Mouse (Mus musculus) intestine, postnatal 0 days (tissue): ENCODE data around the gene Aoc3. TPM values are rescaled to one million over a fixed set of nuclear protein-coding genes. Genes with fewer than 3 reads are reported as not detected.

Experiments used
- ATAC-seq: fragments of 200-750 bp; cut with Nextera tagmentation; 2 replicates; pipeline ENCODE4 v1.8.0; 2017; ENCODE audit warnings: mild to moderate bottlenecking, moderate TSS enrichment, moderate library complexity
- H3K27ac ChIP-seq: fragments of 300-500 bp; sonication (generic); 2 replicates; pipeline ENCODE4 v1.5.1; 2014; ENCODE audit warnings: mild to moderate bottlenecking, low read depth, low read length, moderate library complexity
- H3K27me3 ChIP-seq: fragments of 300-500 bp; sonication (generic); replicated peaks from 2 replicates; pipeline ENCODE4 v1.6.1; 2014; ENCODE audit warnings: low read length, mixed read lengths; ENCODE audit not compliant: control insufficient read depth, insufficient read depth
- H3K36me3 ChIP-seq: fragments of 300-500 bp; sonication (generic); 2 replicates; pipeline ENCODE4 v1.6.1; 2014; ENCODE audit warnings: mild to moderate bottlenecking, moderate library complexity; ENCODE audit not compliant: control insufficient read depth, insufficient read depth
- H3K4me1 ChIP-seq: fragments of 300-500 bp; sonication (generic); replicated peaks from 2 replicates; pipeline ENCODE4 v1.6.1; 2014; ENCODE audit warnings: antibody characterized with exemption, low read length, mixed read lengths; ENCODE audit not compliant: control insufficient read depth, insufficient read depth
- H3K4me2 ChIP-seq: fragments of 300-500 bp; sonication (generic); replicated peaks from 2 replicates; pipeline ENCODE4 v1.6.1; 2014; ENCODE audit warnings: low read depth, mild to moderate bottlenecking, moderate library complexity
- H3K4me3 ChIP-seq: fragments of 300-500 bp; sonication (generic); 2 replicates; pipeline ENCODE4 v1.5.1; 2014; ENCODE audit warnings: low read depth, low read length
- H3K9ac ChIP-seq: fragments of 300-500 bp; sonication (generic); 2 replicates; pipeline ENCODE4 v1.6.1; 2014; ENCODE audit warnings: mild to moderate bottlenecking, low read depth, low read length
- H3K9me3 ChIP-seq: fragments of 300-500 bp; sonication (generic); 2 replicates; pipeline ENCODE4 v1.6.1; 2016; ENCODE audit warnings: mixed run types; ENCODE audit not compliant: control insufficient read depth
- CTCF ChIP-seq: sonication (generic); IDR thresholded peaks from 2 replicates; pipeline ENCODE4 v1.5.1; 2016; ENCODE audit warnings: low read depth, mild to moderate bottlenecking, control low read depth, antibody characterized with exemption, moderate library complexity
- WGBS: fragments of 180-500 bp; shearing (Covaris S2); extraction: QIAGEN DNeasy Blood & Tissue Kit; methylation state at CpG from one replicate; pipeline ENCODE4 v1.1.7; 2014; 5-methylcytosine and 5-hydroxymethylcytosine counted together
- polyA plus RNA-seq: library from polyadenylated mRNA; unstranded; fragments of >200 nt; fragmentation: Nextera tagmentation; extraction: Ambion mirVana; gene quantifications from 2 replicates; pipeline ENCODE4 v1.2.1, GENCODE M21; 2015

Aoc3 gene
- polyA plus RNA-seq, 1 experiment from 2014 or later: 3.7 TPM

DNA sequence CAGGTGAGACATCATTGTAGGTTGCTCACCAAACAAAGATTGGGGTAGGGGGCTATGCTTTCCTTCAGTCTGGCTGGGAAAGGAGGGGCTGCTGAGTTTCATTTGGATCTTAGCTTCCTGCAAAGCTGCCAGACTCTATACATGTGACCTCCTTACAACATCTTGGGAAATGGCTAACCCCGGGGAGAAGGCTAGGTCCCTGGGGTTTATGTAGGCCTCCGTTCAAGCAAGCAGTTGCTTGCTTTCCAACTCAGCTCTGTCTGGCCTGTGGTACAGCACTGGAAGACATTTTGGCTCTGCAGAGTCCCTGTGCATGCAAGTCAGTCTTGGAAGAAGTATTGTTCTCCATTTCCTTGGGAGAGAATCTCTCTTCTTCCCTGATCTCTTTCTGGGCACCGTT is 2.1 kb downstream of the Aoc3 start:
- WGBS: 73% methylated on average over 3 of the region's 3 CpGs
- H3K4me3 ChIP-seq: peak overlapping the region; percentile 9; the same call in 1 of the 2 replicates
- no peak for ATAC-seq
- no peak for TF ChIP-seq CTCF
- no peaks in the 10 kb centered on the region for H3K27me3 ChIP-seq
- peak overlapping the region; percentile 44 for H3K4me2 ChIP-seq
- no peaks in the 10 kb centered on the region for H3K4me1 ChIP-seq
- H3K9ac ChIP-seq: no peak overlapping the region
- no peaks in the 10 kb centered on the region for H3K9me3 ChIP-seq
- H3K27ac ChIP-seq: no peak overlapping the region
- no peaks in the 10 kb centered on the region for H3K36me3 ChIP-seq

DNA sequence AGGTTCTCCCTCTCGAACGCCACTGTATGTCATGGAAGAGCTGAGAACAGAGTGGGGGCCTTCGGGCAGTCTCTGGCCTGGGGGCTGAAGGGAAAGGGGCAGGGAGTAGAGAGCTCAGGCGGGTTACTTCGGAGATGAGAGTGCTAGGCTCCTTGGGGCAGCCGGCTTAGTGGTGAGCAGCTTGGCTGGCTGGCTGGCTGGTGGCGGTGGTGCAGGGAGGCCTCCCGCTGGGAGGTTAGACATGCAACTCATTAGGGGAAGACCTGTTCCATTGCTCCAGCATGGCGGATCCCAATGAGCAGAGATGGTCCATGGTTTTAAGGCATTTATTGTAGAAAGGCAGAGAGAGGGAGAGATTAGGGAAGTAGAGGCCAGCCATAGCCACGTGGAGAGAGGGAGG is 3.6 kb downstream of the Aoc3 start:
- no peak overlapping the region for H3K27ac ChIP-seq
- no peaks in the 10 kb centered on the region for H3K27me3 ChIP-seq
- WGBS: 59% methylated on average over 10 of the region's 10 CpGs
- H3K36me3 ChIP-seq: no peaks in the 10 kb centered on the region
- no peak for TF ChIP-seq CTCF
- peak overlapping the region; percentile 17 for H3K4me3 ChIP-seq
- H3K9me3 ChIP-seq: no peaks in the 10 kb centered on the region
- H3K9ac ChIP-seq: no peak overlapping the region
- H3K4me2 ChIP-seq: peak overlapping the region; percentile 40
- ATAC-seq: no peak
- no peaks in the 10 kb centered on the region for H3K4me1 ChIP-seq

DNA sequence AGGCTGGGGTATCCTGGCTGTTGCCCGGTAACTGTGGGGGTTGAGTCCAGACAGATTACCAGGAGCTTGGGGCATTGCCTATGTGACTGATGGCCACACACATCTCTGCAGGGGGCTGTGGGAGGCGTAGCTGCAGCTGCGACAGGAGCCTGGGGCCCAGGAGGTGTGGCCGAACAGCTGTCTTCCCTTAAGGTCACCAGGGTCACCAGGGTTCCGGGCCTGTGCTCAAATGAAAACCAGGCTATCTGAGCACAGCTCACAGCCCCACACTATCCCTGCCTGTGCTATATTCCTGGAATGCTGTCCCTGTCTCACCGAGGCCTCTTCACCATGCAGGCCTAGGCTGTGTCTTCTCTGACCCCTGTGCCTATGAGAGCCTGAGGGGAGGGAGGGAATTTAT is 4.1 kb downstream of the Aoc3 start:
- no peak overlapping the region for H3K4me3 ChIP-seq
- no peak for TF ChIP-seq CTCF
- H3K4me1 ChIP-seq: no peaks in the 10 kb centered on the region
- no peaks in the 10 kb centered on the region for H3K27me3 ChIP-seq
- 45% methylated on average over 6 of the region's 6 CpGs for WGBS
- H3K27ac ChIP-seq: no peak overlapping the region
- H3K9me3 ChIP-seq: no peaks in the 10 kb centered on the region
- ATAC-seq: no peak
- H3K9ac ChIP-seq: no peak overlapping the region
- H3K36me3 ChIP-seq: no peaks in the 10 kb centered on the region
- H3K4me2 ChIP-seq: peak overlapping the region; percentile 40

DNA sequence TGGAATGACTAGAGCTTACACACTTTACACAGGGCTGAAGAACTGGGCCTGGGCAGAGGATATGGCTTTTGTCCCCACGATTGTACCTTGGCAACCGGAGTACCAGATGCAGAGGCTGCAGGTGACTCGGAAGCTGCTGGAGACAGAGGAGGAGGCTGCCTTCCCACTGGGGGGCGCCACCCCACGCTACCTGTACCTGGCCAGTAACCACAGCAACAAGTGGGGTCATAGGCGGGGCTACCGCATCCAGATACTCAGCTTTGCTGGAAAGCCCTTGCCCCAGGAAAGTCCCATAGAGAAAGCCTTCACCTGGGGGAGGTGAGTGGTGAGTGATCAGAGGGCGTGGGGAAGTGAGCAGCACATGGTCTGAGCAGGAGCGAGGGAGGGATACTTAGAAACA is 5.3 kb downstream of the Aoc3 start:
- H3K4me1 ChIP-seq: no peaks in the 10 kb centered on the region
- no peak overlapping the region for H3K9ac ChIP-seq
- H3K27me3 ChIP-seq: no peaks in the 10 kb centered on the region
- no peaks in the 10 kb centered on the region for H3K36me3 ChIP-seq
- ATAC-seq: no peak
- H3K4me3 ChIP-seq: no peak overlapping the region
- H3K4me2 ChIP-seq: no peak overlapping the region
- WGBS: 80% methylated on average over 9 of the region's 9 CpGs
- H3K27ac ChIP-seq: no peak overlapping the region
- H3K9me3 ChIP-seq: no peaks in the 10 kb centered on the region
- peak; percentile 65 for TF ChIP-seq CTCF

DNA sequence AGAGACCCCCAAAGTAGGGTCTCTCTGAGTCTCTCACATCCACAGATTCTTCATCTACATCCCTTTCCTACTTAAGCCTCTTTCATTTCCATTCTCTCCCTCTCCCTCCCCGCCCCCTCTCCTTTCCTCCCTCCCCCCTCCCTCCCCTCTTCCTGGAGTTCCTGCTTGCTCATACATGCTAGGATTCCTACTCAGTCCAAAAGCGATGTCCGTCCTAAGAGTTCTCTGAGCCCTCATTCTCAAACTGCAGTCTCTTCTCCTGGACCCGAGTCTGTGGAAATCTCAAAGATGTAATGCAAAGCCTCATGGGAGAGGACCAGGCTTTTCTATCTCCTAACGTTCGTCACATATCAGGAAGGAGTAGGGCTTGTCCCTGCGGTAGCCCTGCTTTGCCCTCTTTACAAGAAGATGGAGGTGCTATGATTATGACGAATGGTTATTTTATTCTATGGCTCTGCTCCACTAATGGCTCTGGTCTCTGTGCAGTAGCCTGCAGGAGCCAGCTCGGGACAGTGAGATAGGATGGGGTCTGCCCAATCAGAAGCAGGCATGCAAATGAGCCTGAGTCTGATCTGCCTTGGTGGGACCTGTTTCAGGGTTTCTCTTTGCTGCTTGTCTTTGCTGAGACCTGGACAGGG is 7.8 kb downstream of the Aoc3 start:
- no peaks in the 10 kb centered on the region for H3K27me3 ChIP-seq
- peak overlapping the region; percentile 17 for H3K4me3 ChIP-seq
- peak overlapping the region; percentile 47 for H3K4me2 ChIP-seq
- H3K9me3 ChIP-seq: no peaks in the 10 kb centered on the region
- 2% methylated on average over 9 of the region's 9 CpGs for WGBS
- no peak overlapping the region for H3K27ac ChIP-seq
- no peak overlapping the region; the same call in 1 of the 2 replicates for H3K9ac ChIP-seq
- H3K36me3 ChIP-seq: no peaks in the 10 kb centered on the region
- ATAC-seq: peak; percentile 51
- no peak for TF ChIP-seq CTCF
- no peaks in the 10 kb centered on the region for H3K4me1 ChIP-seq

DNA sequence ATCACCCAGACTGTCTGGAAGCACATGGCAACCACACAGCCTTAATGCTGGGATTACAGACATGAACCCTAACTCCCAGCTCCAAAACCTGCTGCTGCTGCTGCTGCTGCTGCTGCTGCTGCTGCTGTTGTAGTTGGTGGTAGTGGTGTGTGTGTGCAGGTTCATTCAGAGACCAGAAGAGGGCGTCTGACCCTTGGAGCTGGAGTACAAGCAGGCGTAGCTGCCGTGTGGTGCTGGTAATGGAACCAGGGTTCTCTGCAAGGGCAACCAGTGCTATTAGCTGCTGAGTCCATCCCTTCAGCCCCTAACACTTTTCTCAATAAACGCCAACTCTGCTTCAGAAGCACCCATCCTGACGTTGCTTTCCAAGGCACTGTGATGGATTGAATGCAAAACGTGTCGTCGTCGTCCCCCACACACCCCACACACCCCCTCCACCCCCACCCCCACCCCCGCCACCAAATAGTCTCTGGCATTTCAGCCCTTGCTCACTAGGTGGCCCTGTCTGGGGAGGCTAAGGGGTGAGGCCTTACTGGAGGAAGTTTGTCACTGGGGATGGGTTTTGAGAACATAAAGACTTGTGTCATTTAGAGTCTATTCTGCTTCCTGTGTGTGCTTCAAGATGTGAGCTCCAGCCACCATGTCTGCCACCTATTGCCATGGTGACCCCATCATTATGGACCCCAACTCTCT is 16.8 kb downstream of the Aoc3 start:
- TF ChIP-seq CTCF: peak; percentile 39
- Histone ChIP-seq H3K9me3 (no peaks in the 10 kb centered on the region), H3K27me3 (no peaks in the 10 kb centered on the region), H3K27ac (no peak overlapping the region), H3K36me3 (no peaks in the 10 kb centered on the region), H3K4me2 (no peak overlapping the region), H3K9ac (no peak overlapping the region), H3K4me3 (no peak overlapping the region), H3K4me1 (0 out of 2 replicates have a peak, but pooled peaks cover 3% of the 10 kb centered on the region)
- 80% methylated on average over 10 of the region's 10 CpGs for WGBS
- no peak for ATAC-seq
